Mouse (Mus musculus): Measurements from ENCODE around the gene Doc2a. TPM values are rescaled to one million over a fixed set of nuclear protein-coding genes. Genes with fewer than 3 reads are reported as not detected.

Doc2a gene
- total RNA-seq (2022), result 10 to 100 TPM; 45.6 to 57.5 (median 53.5) TPM

DNA sequence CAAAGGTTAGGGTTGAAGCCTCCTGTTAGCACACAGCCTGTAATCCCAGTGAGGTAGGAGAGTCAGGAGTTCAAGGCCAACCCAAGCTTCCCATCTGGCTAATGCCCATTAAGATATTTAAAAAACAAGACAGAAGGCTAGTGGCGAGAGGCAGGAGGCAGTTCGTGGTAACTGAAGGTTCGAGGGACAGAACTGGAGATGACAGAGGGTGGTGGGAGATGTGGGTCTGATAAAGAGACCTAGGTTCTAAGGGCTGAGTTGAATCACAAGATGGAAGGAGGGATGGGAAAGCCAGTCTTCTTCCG lies at the start of gene Doc2a:
Gene Doc2a (plus strand): TSS at position 301 of the 305 bp plus-strand sequence.
- DNase-seq (ENCODE audit: low spot score in 2 of 2), result no peak

- no peak for DNase-seq (ENCODE audit: low spot score in 2 of 2)
Observed at GRCm38 (mm10) chr7:126798127-126799049, 48.8 kb upstream of the Doc2a start.

DNA sequence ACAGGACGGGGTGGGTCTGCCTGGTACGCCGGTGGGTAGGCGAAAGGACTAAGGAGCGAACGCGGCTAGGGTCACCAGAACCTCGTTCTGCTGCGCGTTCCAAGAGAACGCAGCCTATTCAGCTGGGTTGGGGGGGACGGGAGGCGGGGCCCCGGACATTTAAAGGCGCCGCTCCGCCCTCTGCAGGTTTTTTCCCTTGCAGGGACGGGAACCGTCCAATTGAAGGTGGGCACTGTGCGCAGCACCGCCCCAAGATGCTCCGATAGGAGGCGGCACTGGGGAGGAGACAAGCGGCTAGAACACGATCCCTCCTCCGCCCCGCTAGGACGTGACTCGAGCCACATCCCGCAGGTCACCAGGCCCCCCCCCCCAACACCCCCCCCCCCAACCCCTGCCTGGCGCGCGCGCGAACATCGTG lies 48.2 kb upstream of the Doc2a start:
- peak; percentile 92 to 98 for DNase-seq (ENCODE audit: low spot score in 2 of 2)

DNA sequence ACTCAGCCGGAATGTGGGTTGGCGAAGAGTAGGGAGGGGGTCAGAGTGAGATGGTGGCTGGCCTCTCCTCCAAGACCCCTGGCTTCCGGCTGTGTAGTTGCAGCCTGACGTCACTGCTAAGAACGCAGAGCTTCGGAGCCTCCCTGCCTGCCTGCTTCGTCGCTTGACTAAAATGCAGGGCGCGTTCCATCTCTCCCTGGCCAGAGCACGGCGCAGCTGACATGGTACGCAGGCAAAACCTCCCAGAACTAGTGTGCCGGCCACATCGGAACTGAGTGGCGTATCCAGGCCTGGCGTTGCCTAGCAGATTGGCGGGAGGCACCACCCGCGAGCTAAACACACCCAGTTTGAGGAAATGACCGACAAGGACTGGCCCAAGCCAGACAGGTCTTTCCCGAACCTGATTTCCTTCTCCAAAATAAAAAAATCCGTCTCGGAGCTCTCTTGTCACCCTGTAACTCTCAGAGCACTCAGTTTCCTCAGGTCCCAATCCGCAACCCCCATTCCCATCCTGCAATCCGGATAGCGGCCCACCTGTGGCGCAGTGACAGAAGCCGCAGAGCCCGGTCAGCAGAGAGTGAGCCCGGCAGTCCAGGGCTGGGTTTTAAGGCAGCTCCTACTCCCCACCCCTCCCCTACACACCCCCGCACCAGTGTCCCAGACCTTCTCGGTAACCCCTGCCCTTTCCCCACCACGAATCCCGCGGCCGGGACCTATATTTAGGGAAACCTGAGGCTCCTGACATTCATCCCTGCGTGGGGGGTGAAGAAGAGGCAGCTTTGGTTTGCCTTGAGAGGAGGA lies 47.5 kb upstream of the Doc2a start:
- peak in 1 of 2 experiments; percentile 67 for DNase-seq (ENCODE audit: low spot score in 2 of 2)

DNA sequence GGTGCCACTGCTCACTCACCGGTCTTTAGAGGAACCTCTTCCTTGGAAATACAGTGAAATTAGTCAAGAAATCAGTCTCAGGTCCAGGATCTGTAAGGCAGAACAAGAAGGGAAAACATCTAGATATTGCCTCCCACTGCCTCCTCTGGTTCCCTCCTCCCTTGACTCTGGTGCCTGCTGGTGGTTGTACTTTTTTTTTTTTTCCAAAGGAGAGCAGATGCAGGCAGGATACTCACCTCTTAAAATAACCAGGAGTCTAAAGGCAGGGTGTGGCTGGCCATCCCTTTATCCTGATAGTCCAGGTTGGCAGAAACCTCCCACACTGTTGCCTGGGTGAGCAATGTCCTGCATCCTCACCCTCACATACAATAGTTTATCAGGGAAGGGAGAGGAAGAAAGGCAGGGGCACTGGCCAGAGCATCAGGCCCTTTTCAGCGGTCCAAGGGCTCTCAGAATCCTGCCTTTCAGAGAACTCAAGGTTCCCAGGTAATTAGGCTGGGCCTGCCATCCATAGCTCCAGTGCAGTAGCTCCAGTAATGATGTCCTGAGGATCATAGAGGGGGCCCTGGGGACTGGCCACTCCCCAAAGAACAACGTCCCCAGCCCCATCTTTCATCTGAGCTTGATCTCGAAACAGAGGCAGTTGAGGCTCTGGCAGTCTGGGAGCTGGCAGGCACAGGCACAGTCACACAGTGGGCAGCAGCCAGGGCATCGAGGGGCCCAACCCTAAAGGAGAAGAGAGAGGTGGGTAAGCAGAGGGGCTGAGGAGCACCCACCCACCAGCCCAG lies 46.8 kb upstream of the Doc2a start:
- no peak for DNase-seq (ENCODE audit: low spot score in 2 of 2)

- no peak for DNase-seq (ENCODE audit: low spot score in 2 of 2)
Observed at GRCm38 (mm10) chr7:126801057-126801422, 46.2 kb upstream of the Doc2a start.

- no peak for DNase-seq (ENCODE audit: low spot score in 2 of 2)
Observed at GRCm38 (mm10) chr7:126802134-126802889, 44.9 kb upstream of the Doc2a start.

DNA sequence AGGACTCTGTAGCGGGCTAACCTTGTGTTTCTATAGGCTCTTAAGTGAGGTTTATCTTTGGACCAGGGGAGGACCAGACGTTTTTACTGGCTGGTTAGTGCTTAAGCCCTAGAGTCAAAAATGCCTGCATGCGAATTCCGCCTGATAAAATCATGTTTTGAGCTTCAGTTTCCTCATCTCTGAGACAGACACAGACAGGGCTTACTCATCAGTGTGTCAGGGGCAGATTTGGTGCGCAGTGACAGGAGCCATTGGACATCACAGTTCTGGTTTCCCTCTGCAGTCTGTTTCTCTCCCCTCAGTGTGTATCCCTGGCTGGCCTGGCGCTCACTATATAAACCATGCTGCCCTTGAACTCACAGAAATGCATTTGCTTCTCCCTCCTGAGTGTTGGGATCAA lies 44.0 kb upstream of the Doc2a start:
- no peak for DNase-seq (ENCODE audit: low spot score in 2 of 2)

DNA sequence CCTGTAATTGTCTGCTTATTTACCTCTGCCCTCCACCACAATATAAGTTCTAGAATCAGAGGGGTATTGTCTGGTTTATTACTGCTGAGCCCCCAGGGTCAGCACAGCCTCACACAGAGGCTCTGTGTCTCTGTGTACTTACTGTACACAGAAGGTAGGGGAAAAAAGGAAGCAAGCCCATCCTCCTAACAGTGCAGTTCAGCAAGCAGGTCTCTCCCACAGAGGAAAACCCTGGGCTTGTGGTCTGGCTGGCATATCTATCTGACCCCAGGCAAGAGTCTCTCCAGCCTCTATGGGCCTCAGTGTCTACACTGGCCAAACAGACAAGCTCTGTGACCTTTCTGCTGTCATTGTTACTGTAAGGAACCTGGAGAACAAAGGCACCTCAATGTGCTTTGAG lies 43.5 kb upstream of the Doc2a start:
- DNase-seq (ENCODE audit: low spot score in 2 of 2), result no peak

- DNase-seq (ENCODE audit: low spot score in 2 of 2), result no peak
Observed at GRCm38 (mm10) chr7:126806956-126807355, 40.3 kb upstream of the Doc2a start.

GRCm38 (mm10) chr7:126807405-126807804 lies 39.8 kb upstream of the Doc2a start:
- DNase-seq (ENCODE audit: low spot score in 2 of 2), result no peak

GRCm38 (mm10) chr7:126808703-126809455 lies 38.3 kb upstream of the Doc2a start:
- peak; percentile 84 to 85 for DNase-seq (ENCODE audit: low spot score in 2 of 2)

- no peak for DNase-seq (ENCODE audit: low spot score in 2 of 2)
Observed at GRCm38 (mm10) chr7:126809723-126810369, 37.4 kb upstream of the Doc2a start.

DNA sequence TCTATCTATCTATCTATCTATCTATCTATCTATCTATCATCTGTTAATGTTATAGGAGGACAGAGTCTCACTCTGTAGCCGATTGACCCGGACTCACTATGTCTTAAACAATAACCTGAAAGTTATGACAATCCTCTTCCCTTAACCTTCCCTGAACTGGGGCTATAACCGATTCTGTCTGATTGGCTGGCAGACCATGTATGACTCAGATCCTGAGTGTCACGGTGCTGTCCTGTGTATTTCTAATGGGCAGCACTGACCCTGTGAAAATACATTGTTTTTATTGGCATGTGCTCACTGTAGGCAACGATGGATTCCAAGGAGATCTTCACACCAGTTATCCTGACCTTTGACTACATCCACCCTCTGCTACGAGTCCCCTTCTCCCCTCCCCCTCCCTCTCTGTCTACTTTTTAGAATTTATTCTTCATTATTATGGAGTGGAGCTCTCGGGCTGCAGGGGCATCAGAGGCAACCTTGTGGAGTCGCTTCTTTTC lies 31.4 kb upstream of the Doc2a start:
- no peak for DNase-seq (ENCODE audit: low spot score in 2 of 2)

DNA sequence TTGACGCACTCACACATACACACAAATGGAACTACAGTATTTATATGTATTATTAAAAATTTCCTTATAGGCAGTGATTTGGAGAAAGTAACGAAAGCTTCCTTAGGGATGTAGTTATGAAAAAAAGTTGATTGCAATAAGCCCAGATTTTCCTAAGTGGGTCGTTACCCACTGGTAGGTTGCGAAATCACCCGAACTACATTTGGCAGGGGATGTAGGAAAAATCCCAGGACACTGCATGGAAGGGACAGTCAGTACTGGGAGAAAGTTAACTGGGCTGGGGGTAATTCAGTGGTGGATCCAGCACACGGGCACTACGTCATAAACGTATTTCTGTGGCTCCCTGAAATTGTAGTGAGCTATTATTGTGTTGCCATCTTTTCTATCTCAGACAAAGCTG lies 30.7 kb upstream of the Doc2a start:
- DNase-seq (ENCODE audit: low spot score in 2 of 2), result no peak

GRCm38 (mm10) chr7:126817595-126817994 lies 29.6 kb upstream of the Doc2a start:
- no peak for DNase-seq (ENCODE audit: low spot score in 2 of 2)

GRCm38 (mm10) chr7:126818818-126819217 lies 28.4 kb upstream of the Doc2a start:
- DNase-seq (ENCODE audit: low spot score in 2 of 2), result no peak

DNA sequence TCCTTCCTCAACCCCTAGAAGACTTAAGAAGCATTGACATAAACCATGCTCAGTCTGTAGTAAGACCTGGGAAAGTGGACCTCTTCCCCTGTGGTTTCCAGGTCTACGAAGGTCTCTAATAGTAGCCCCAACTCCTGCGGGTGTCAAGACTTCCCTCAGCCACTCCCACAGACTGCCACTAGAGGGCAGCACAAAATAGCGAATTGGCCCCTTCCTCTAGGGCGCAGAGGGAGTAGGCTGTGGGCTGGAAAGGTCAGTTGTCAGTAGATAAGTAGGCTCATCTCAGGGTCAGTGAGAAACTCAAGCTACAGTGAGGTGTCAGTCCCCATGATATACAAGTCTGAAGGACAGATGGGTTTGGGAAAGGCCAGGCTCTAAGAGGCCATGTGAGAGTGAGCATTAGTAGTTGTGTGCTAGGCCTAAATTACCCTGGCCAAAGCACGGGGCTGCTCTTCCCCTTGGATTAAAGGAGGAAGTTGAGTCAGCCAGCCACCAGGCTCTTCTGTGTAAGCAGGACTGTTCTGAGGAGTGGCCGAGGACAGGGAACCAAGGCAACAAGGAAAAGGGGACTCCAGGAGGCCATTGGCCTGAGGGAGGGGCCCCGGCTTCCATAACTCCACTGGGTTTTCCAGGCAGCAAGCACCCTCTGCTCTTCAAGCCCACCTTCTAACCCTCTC lies 25.2 kb upstream of the Doc2a start:
- DNase-seq (ENCODE audit: low spot score in 2 of 2), result peak in 1 of 2 experiments; percentile 83

GRCm38 (mm10) chr7:126822741-126823140 lies 24.5 kb upstream of the Doc2a start:
- DNase-seq (ENCODE audit: low spot score in 2 of 2), result no peak
